Mouse (Mus musculus): ENCODE measurements around the gene Gm20388.

DNA sequence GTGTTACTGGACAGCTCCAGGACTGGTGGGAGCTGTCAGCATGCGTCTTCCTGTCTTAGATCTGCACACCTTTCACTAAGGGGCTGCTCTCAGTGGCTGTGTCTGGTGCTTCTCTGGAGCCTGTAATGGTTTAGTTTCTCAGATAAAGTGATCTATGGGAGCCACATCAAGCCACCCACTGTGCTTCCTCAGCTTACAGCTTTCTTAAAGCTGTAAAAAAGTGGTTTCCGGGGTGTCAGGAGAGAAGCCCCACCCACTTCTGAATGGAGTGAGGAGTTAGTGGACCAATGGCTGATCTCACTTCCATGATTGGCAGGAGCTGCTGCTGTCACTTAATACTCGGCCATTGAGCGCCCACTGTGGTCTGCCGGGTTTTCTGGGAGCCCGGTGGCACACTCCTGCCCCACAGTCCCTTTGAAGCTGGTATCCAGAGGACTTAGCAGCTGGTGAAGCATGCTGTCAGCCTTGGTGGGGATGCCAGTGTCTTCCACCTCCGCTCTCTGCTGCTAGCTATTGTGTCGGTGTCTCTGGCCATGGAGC, 35.8 kb downstream of the Gm20388 start:
- TF ChIP-seq CTCF (IDR thresholded peaks at IDR 0.05; ENCODE audit: low read depth) (no peak), EP300 (IDR thresholded peaks at IDR 0.05; ENCODE audit: low read depth) (no peak)

All from liver, embryonic 14.5 days (tissue).